Mouse (Mus musculus) left cerebral cortex, adult 18-20 months (tissue): ENCODE measurements around the gene Slc46a1. TPM values are rescaled to one million over a fixed set of nuclear protein-coding genes. Genes with fewer than 3 reads are reported as not detected.

Source experiments
- DNase-seq, 2 experiments: peaks; one replicate each; pipeline ENCODE4 v3.0.0; 2021 to 2022; ENCODE audit warnings: low spot score in 2 of 2, mixed read lengths in 1 of 2
- total RNA-seq, 2 experiments: library from RNA; stranded (reverse); gene quantifications; 2 replicates each; pipeline ENCODE4 v1.2.3; 2021

Gene Slc46a1
- total RNA-seq, 2 experiments from 2014 or later: 10.5 to 13.8 TPM

DNA sequence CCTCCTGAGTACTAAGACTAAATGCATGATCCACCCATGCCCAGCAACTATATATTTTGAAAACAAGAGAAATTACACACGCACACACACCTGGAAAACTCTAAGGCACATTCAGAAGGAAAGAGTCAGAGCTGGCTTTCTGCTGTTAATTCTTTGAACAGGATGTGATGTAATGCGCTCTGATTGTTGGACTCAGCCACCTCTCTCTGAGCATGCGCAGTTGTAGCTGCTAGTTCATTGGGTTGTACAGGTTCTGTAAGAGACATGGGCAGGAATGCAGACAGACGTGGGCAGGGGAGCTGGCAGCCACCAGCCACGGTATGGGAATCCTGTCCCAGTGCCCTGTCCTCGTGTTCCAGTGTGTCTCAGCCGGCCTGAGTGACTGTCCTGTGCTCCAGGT lies 11.2 kb upstream of the Slc46a1 start:
- DNase-seq: no peak

DNA sequence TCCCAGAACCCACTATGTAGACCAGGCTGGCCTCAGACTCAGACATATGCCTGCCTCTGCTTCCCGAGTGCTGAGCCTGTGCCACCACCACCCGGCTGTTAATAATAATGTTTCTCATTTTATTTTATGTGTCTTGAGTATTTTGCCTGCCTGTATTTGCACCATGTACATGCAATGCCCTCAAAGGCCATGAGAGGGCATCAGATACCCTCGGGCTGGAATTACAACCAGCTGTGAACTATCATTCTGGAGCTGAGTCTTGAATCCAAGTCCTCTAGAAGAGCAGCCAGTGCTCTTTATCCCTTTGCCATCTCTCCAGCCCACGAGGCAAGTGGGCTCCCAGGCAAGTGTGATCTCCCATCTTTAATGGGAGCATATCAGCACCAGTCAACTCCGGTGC lies 10.2 kb upstream of the Slc46a1 start:
- peak in 1 of 2 experiments; percentile 25 for DNase-seq

DNA sequence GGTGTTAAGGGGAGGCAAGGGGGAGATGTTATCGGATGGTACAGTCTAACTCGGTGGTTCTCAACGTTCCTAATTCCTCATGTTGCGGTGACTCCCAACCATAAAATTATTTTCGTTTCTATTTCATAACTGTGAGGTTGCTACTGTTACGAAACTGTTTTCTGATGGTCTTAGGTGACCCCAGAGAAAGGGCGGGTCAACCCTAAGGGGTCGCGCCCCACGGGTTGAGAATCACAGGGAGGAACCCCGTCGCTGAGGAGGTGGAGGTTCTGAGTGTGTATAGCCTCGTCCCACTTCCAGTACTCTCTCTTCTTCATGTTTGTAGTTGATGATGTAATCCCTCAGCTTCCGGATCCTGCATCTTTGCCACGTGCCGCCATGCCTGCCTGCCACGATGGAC lies 6.8 kb upstream of the Slc46a1 start:
- no peak for DNase-seq

- no peak for DNase-seq
These were observed 3.6 kb upstream of the Slc46a1 start for GRCm38 (mm10) chr11:78461894-78462293.

DNA sequence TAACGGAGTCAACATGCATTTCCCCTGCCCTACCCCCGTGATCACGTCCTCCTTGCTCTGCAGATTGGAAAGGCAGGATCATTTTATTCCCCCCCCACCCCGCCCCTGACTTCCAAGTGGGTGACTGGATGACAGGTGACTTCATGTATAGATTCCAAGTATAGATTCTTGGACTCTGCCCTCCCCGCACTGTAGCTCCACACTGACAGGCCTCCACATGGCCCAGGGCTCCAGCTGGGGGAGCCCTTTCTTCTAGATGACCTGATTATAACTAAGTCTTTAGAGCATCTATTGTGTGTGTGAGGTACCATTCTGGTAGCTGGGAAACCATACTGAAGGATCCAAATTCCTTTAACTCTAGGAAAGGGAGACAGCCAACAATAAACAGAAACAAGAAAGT lies 2.8 kb upstream of the Slc46a1 start:
- DNase-seq: no peak

DNA sequence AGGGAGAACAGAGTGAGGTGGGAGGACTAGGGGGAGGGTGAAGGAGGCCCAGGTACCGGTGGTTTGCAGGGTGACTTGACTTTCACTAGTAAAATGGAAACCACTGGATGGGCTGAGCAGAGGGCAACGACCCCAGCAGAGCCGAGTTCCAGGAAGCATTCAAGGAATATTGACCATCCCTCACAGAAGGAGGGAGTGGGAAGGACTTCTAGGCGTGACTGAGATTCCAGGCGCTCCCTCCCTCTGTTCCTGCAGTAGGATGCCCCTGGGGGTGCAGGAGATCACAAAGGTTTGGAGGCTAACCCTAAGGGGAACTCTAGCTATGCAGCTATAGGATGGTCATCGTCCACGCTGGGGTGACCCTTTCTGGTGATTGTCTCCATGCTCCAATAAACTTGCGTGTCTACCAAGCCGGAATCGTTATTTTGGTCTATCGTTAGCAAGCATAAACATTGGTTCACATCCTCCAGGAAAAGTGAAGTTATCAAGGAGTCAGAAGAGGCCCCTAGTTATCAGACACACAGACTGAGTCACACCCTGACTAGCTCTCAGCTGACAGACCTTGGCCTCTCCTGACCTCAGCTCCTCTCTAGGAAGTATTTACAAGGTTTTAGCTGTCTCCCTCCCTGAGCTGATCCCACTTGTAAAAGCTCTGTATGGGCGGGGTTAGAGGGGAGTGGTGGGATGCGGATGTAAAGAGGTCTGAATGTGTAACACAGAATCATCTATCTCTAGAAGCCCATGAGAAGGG lies 2.0 kb upstream of the Slc46a1 start:
- DNase-seq: no peak

DNA sequence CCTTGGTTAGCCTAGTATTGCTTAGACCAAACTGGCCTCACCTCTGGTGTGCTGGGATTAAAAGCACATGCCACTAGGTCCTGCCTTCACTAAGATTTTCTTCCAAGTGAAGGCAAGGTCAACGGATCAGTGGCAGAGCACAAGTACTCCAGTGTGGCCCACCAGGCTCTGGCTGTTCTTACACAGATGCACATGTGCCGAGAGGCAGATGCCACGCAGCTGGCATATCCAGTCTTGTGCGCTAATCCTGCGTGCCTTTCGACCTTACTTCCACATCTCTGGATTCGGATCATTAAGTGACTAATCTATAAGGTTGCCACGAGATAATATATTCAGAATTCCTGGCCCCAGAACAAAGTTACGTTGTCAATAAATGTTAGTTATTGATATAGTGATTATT lies 381 bp upstream of the Slc46a1 start:
- DNase-seq: no peak

DNA sequence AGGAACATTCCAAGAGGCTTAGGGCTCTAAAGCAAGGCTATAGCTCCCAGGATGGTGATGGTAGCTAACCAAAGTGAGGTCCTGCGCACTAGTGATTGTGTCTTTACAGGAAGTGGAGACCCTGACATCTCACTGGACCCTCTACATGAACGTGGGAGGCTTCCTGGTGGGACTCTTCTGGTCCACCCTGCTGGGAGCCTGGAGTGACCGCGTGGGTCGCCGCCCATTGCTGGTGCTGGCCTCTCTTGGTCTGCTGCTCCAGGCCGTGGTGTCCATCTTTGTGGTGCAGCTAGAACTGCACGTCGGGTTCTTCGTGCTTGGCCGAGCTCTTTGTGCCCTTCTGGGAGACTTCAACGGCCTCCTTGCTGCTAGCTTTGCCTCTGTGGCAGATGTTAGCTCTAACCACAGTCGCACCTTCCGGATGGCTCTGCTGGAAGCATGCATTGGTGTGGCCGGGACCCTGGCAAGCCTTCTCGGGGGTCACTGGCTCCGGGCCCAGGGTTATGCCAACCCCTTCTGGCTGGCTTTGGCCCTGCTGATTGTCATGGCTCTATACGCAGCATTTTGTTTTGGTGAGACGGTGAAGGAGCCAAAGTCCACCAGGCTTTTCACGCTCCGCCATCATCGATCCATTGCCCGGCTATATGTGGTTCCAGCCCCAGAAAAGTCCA lies 880 bp downstream of the Slc46a1 start:
- DNase-seq: no peak

GRCm38 (mm10) chr11:78467515-78467914 lies 2.0 kb downstream of the Slc46a1 start:
- DNase-seq: no peak

- no peak for DNase-seq
These were observed 2.4 kb downstream of the Slc46a1 start for GRCm38 (mm10) chr11:78467932-78468331.

- no peak for DNase-seq
These were observed 6.0 kb downstream of the Slc46a1 start for GRCm38 (mm10) chr11:78471326-78472103.

DNA sequence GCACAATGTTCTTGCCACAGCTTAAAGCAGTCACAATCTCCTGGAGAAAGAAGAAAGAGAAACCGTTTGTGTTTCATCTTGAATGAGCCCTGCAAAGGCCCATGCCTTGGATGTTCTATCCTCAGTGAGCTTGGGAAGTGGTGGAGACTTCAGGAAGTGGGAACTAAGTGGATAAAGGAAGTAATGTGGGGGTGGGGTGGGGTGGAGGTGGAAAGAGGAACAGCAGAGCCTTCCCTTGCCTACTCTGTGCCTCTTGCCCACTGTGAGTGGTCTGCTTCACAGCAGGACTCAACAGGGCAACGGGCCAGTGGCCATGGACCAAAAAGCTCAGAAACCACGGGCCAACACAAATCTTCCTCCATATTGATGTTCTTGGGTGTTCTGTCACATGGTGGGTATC lies 9.8 kb downstream of the Slc46a1 start:
- DNase-seq: no peak

DNA sequence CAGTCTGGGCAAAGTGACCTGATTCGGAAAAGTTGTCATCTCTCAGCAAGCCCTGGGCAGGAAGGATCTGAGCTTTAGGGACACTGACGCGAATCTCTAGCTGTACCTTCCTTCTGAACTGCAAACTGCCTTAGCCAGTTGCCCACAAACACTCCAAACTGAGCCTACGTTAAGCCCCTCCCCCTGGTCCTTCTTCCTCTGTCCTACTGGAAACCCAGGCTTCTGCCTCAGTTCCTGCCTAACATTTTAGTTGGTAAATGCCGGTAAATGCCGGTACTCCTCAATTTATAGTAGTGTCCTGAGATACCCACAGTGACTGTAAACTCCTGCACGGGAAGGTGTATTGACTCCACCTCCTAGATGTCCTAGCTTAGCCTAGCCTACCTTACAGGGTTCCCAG lies 18.1 kb downstream of the Slc46a1 start:
- DNase-seq: no peak

GRCm38 (mm10) chr11:78488168-78488567 lies 22.7 kb downstream of the Slc46a1 start:
- peak; percentile 65 to 77 for DNase-seq

GRCm38 (mm10) chr11:78490781-78491241 lies 25.3 kb downstream of the Slc46a1 start:
- DNase-seq: peak; percentile 53 to 68

GRCm38 (mm10) chr11:78495904-78496303 lies 30.4 kb downstream of the Slc46a1 start:
- no peak for DNase-seq

- peak; percentile 42 to 56 for DNase-seq
These were observed 31.6 kb downstream of the Slc46a1 start for GRCm38 (mm10) chr11:78497071-78497541.

DNA sequence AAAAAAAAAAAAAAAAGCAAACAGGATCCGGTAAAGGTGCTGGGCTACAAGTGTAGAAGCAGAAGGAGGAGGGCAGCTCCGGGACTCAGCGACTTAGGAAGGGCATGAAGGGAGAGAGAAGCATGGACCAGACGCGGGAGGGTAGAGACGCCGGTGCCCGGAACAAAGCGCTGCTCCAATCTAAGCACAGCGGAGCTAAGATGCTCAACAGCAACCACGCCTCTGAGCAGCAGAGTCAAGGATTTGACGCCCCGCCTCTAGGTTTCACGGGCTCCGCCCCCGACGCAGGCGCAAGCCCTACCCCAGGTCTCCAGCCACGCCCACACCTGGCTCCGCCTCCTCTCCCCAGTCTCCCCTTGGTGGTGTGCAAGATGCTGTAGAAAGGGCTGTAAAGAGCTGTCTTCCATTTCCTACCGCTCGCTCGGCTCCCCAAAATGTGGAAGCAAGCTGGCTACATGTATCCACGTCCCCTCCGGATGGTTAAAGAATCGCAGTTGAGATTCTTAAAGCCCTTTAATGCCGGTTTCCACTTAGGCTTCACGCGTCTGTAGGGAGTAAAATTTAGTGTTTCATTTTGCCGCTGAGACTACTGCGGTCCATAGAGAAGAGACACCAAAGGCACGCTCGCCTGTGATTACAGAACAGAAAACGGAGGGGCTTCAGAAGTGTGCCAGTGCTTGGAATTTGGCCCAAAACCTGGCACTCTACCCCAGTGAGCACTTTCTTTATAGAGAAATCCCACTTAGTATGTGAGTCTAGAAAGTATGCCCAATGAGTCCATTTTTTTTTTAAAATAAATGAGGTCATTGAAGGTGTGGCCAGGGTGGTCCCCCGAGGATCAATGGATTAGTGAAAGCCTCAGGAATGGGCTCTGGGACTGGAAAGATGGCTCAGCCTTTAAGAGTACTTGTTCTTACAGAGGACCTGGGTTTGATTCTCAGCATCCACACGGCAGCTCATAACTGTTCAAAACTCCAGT lies 32.3 kb downstream of the Slc46a1 start, which contains the start of gene Sarm1:
Sarm1 (minus strand) TSS at position 211 of the 979 bp plus-strand sequence.
- peak; percentile 96 for DNase-seq

- DNase-seq: no peak
These were observed 33.5 kb downstream of the Slc46a1 start, which contains the start of gene Vtn for GRCm38 (mm10) chr11:78499004-78499403. TSS of gene Vtn (plus strand) at chr11:78499091.

GRCm38 (mm10) chr11:78499543-78499942 lies 34.0 kb downstream of the Slc46a1 start:
- DNase-seq: no peak
